Mouse (Mus musculus) gastrocnemius, postnatal 14 days (tissue): Measurements from ENCODE around the gene Caskin1. TPM values are rescaled to one million over a fixed set of nuclear protein-coding genes. Genes with fewer than 3 reads are reported as not detected.

Experiments used
- DNase-seq: peaks from one replicate; pipeline ENCODE4 v3.0.0; 2021; ENCODE audit warnings: mixed read lengths
- intact Hi-C: fragments of 180-260 bp; cut with DNase I; formaldehyde crosslinking; loops from one replicate; pipeline ENCODE4 v1.15.1; 2025; ENCODE audit warnings: low total_unique reads
- total RNA-seq, 2 experiments: library from RNA; stranded (reverse); gene quantifications; 2 replicates each; pipeline ENCODE4 v1.2.3; 2021

The Caskin1 gene
- total RNA-seq, 2 experiments from 2014 or later, result 0.22 to 0.31 TPM

GRCm38 (mm10) chr17:24549618-24550415 lies 61.4 kb downstream of the Caskin1 start, which contains the start of gene Pkd1:
TSS of gene Pkd1 (plus strand) at chr17:24549834.
- intact Hi-C loops, result no loop called here

GRCm38 (mm10) chr17:24550416-24551049 lies 62.1 kb downstream of the Caskin1 start:
- DNase-seq, result peak; percentile 88
- intact Hi-C loops, result no loop called here

More at GRCm38 (mm10) chr17:24549618-24550415, 61.4 kb downstream of the Caskin1 start, which contains the start of gene Pkd1:
- peak; percentile 98 for DNase-seq

DNA sequence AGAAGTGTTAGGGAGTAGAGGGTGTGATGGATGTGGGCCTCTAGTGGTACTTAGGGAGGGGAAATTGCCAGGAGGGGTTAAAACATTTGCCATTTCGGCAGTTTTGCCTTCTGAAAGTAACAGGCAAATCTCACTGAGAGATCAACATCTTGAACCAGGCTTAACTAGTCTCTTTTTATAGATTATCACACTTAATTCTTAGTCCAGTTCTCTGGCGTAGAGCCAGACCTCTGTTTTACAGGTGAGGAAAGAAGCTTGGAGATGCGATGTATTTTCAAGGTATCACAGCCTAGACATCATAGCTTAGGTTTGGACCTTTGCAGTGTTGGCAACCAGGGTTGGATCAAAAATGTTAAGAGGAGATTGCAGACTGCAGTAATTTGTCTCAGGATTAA lies 62.6 kb downstream of the Caskin1 start:
- no peak for DNase-seq
- intact Hi-C loops, result no loop called here

GRCm38 (mm10) chr17:24557091-24557490 lies 68.7 kb downstream of the Caskin1 start:
- DNase-seq, result peak; percentile 69

More at GRCm38 (mm10) chr17:24557091-24557490, 68.7 kb downstream of the Caskin1 start:
- intact Hi-C loops, result no loop called here

Other genes starting within 250 kb of the Caskin1 start
- 1 to 10 TPM; 2.4 to 2.7 TPM for gene Ccnf, start 237.1 kb upstream of the Caskin1 start, total RNA-seq
- under 1 TPM in 1 of 2 experiments, not detected in 1; 0.09 TPM for gene Abca17, start 137.5 kb upstream of the Caskin1 start, total RNA-seq
- 1 to 10 TPM; 9.0 to 9.8 TPM for gene Abca3, start 136.7 kb upstream of the Caskin1 start, total RNA-seq
- 10 to 100 TPM; 48.2 to 51.5 TPM for gene Rnps1, start 74.0 kb upstream of the Caskin1 start, total RNA-seq
- gene Eci1, start 62.0 kb upstream of the Caskin1 start, total RNA-seq, result 100 to 1,000 TPM; 133 to 200 TPM
- gene Dnase1l2, start 45.5 kb upstream of the Caskin1 start, total RNA-seq, result under 1 TPM; 0.76 to 0.89 TPM
- gene E4f1, start 18.3 kb upstream of the Caskin1 start, total RNA-seq, result 10 to 100 TPM in 1 of 2 experiments, 1 to 10 TPM in 1; 8.5 to 10.2 TPM
- gene Pgp, start 18.2 kb upstream of the Caskin1 start, total RNA-seq, result 10 to 100 TPM; 44.6 TPM
- under 1 TPM in 1 of 2 experiments, not detected in 1; 0.31 TPM for gene Bricd5, start 14.7 kb upstream of the Caskin1 start, total RNA-seq
- 10 to 100 TPM; 10.7 to 11.6 TPM for gene Mlst8, start 9.5 kb upstream of the Caskin1 start, total RNA-seq
- gene Traf7, start 39.3 kb downstream of the Caskin1 start, total RNA-seq, result 10 to 100 TPM; 31.9 to 33.4 TPM
- gene Rab26, start 45.6 kb downstream of the Caskin1 start, total RNA-seq, result under 1 TPM; 0.21 to 0.27 TPM
- 10 to 100 TPM; 32.0 to 36.1 TPM for gene Pkd1, start 61.2 kb downstream of the Caskin1 start, total RNA-seq
- gene Tsc2, start 144.0 kb downstream of the Caskin1 start, total RNA-seq, result 10 to 100 TPM; 50.6 to 53.0 TPM
- gene Nthl1, start 144.1 kb downstream of the Caskin1 start, total RNA-seq, result 1 to 10 TPM; 2.2 to 3.6 TPM
- gene Slc9a3r2, start 161.7 kb downstream of the Caskin1 start, total RNA-seq, result 10 to 100 TPM; 36.2 to 46.3 TPM
- not detected for gene Npw, start 169.9 kb downstream of the Caskin1 start, total RNA-seq
- gene Zfp598, start 181.1 kb downstream of the Caskin1 start, total RNA-seq, result 10 to 100 TPM; 13.9 to 16.3 TPM
- gene Syngr3, start 201.4 kb downstream of the Caskin1 start, total RNA-seq, result not detected
- gene Gfer, start 207.6 kb downstream of the Caskin1 start, total RNA-seq, result 10 to 100 TPM; 23.0 to 25.0 TPM
- under 1 TPM; 0.44 to 0.94 TPM for gene Noxo1, start 207.6 kb downstream of the Caskin1 start, total RNA-seq
- gene Tbl3, start 219.1 kb downstream of the Caskin1 start, total RNA-seq, result 10 to 100 TPM; 16.3 to 19.6 TPM
- not detected for gene Rnf151, start 229.5 kb downstream of the Caskin1 start, total RNA-seq
- gene Rps2, start 229.5 kb downstream of the Caskin1 start, total RNA-seq, result 100 to 1,000 TPM; 643 to 719 TPM
- 100 to 1,000 TPM; 467 to 532 TPM for gene Ndufb10, start 235.9 kb downstream of the Caskin1 start, total RNA-seq
- 100 to 1,000 TPM; 781 to 864 TPM for gene Rpl3l, start 239.2 kb downstream of the Caskin1 start, total RNA-seq
- 100 to 1,000 TPM; 143 to 165 TPM for gene Msrb1, start 248.0 kb downstream of the Caskin1 start, total RNA-seq